Mouse (Mus musculus) megakaryocyte, embryonic 14.5 days (primary cell): ENCODE measurements around the gene Sdhc.

ENCODE experiments used
- FLI1 ChIP-seq: IDR thresholded peaks from 2 replicates; pipeline ENCODE4 v1.6.1; 2012; ENCODE audit warnings: low read length, inconsistent platforms, mixed read lengths
- GATA1 ChIP-seq: IDR thresholded peaks from 3 replicates; pipeline ENCODE4 v1.6.1; 2012; ENCODE audit warnings: mixed read lengths, low read length, inconsistent platforms, borderline replicate concordance

GRCm38 (mm10) chr1:171184314-171184713 is 33.9 kb upstream of the Sdhc start:
- TF ChIP-seq GATA1 (no peak), FLI1 (no peak)
